Mouse (Mus musculus): ENCODE results near the gene Ncf2.

Ncf2 gene

GRCm38 (mm10) chr1:152796683-152797263 lies 3.2 kb upstream of the Ncf2 start:
- DNase-seq (ENCODE audit: low spot score in 2 of 2) = no peak

GRCm38 (mm10) chr1:152798125-152798524 lies 1.9 kb upstream of the Ncf2 start:
- DNase-seq (ENCODE audit: low spot score in 2 of 2) = no peak

- DNase-seq (ENCODE audit: low spot score in 2 of 2) = no peak
Observed at GRCm38 (mm10) chr1:152800633-152801176, 711 bp downstream of the Ncf2 start.

- no peak for DNase-seq (ENCODE audit: low spot score in 2 of 2)
Observed at GRCm38 (mm10) chr1:152804907-152805306, 4.9 kb downstream of the Ncf2 start.

- DNase-seq (ENCODE audit: low spot score in 2 of 2) = peak; percentile 28 to 68
Observed at GRCm38 (mm10) chr1:152807619-152808391, 7.8 kb downstream of the Ncf2 start.

- no peak for DNase-seq (ENCODE audit: low spot score in 2 of 2)
Observed at GRCm38 (mm10) chr1:152808392-152808680, 8.3 kb downstream of the Ncf2 start.

GRCm38 (mm10) chr1:152809541-152810252 lies 9.7 kb downstream of the Ncf2 start:
- DNase-seq (ENCODE audit: low spot score in 2 of 2) = no peak

- DNase-seq (ENCODE audit: low spot score in 2 of 2) = no peak
Observed at GRCm38 (mm10) chr1:152810533-152811439, 10.8 kb downstream of the Ncf2 start.

GRCm38 (mm10) chr1:152815265-152815701 lies 15.3 kb downstream of the Ncf2 start:
- peak in 1 of 2 experiments; percentile 38 for DNase-seq (ENCODE audit: low spot score in 2 of 2)

- no peak for DNase-seq (ENCODE audit: low spot score in 2 of 2)
Observed at GRCm38 (mm10) chr1:152817027-152817769, 17.2 kb downstream of the Ncf2 start.

GRCm38 (mm10) chr1:152817794-152818193 lies 17.8 kb downstream of the Ncf2 start:
- DNase-seq (ENCODE audit: low spot score in 2 of 2) = peak; percentile 51 to 71

- no peak for DNase-seq (ENCODE audit: low spot score in 2 of 2)
Observed at GRCm38 (mm10) chr1:152819558-152819957, 19.6 kb downstream of the Ncf2 start.

- DNase-seq (ENCODE audit: low spot score in 2 of 2) = no peak
Observed at GRCm38 (mm10) chr1:152820911-152821695, 21.1 kb downstream of the Ncf2 start.

- no peak for DNase-seq (ENCODE audit: low spot score in 2 of 2)
Observed at GRCm38 (mm10) chr1:152821746-152822145, 21.8 kb downstream of the Ncf2 start.

- no peak for DNase-seq (ENCODE audit: low spot score in 2 of 2)
Observed at GRCm38 (mm10) chr1:152824206-152824605, 24.2 kb downstream of the Ncf2 start.

- DNase-seq (ENCODE audit: low spot score in 2 of 2) = no peak
Observed at GRCm38 (mm10) chr1:152826446-152826845, 26.5 kb downstream of the Ncf2 start.

- no peak for DNase-seq (ENCODE audit: low spot score in 2 of 2)
Observed at GRCm38 (mm10) chr1:152828168-152828567, 28.2 kb downstream of the Ncf2 start.

- DNase-seq (ENCODE audit: low spot score in 2 of 2) = no peak
Observed at GRCm38 (mm10) chr1:152828637-152829355, 28.8 kb downstream of the Ncf2 start.

- no peak for DNase-seq (ENCODE audit: low spot score in 2 of 2)
Observed at GRCm38 (mm10) chr1:152830054-152830453, 30.1 kb downstream of the Ncf2 start.
